Mouse (Mus musculus) heart, embryonic 11.5 days (tissue): ENCODE data around the gene Borcs5. TPM values are rescaled to one million over a fixed set of nuclear protein-coding genes. Genes with fewer than 3 reads are reported as not detected.

Source experiments
- ATAC-seq: fragments of 200-750 bp; cut with Nextera tagmentation; replicated peaks from 2 replicates; pipeline ENCODE4 v1.8.0; 2017; ENCODE audit warnings: moderate library complexity; ENCODE audit not compliant: insufficient number of reproducible peaks, low FRiP score, low TSS enrichment
- H3K27ac ChIP-seq: fragments of 300-500 bp; sonication (generic); 2 replicates; pipeline ENCODE4 v1.5.1; 2014; ENCODE audit warnings: mild to moderate bottlenecking, low read depth, low read length
- H3K27me3 ChIP-seq: fragments of 300-500 bp; sonication (generic); 2 replicates; pipeline ENCODE4 v1.6.1; 2014; ENCODE audit warnings: mild to moderate bottlenecking, low read length, mixed read lengths; ENCODE audit not compliant: control insufficient read depth, insufficient read depth
- H3K36me3 ChIP-seq: fragments of 300-500 bp; sonication (generic); 2 replicates; pipeline ENCODE4 v1.6.1; 2014; ENCODE audit warnings: mild to moderate bottlenecking, low read length, moderate library complexity, mixed read lengths; ENCODE audit not compliant: control insufficient read depth, insufficient read depth
- H3K4me1 ChIP-seq: fragments of 300-500 bp; sonication (generic); 2 replicates; pipeline ENCODE4 v1.6.1; 2014; ENCODE audit warnings: low read length; ENCODE audit not compliant: control insufficient read depth, insufficient read depth
- H3K4me2 ChIP-seq: fragments of 300-500 bp; sonication (generic); 2 replicates; pipeline ENCODE4 v1.6.1; 2014; ENCODE audit warnings: mild to moderate bottlenecking, moderate library complexity
- H3K4me3 ChIP-seq: fragments of 300-500 bp; sonication (generic); 2 replicates; pipeline ENCODE4 v1.5.1; 2014; ENCODE audit warnings: low read depth, low read length
- H3K9ac ChIP-seq: fragments of 300-500 bp; sonication (generic); 2 replicates; pipeline ENCODE4 v1.6.1; 2014; ENCODE audit warnings: mild to moderate bottlenecking, low read depth, low read length, moderate library complexity
- H3K9me3 ChIP-seq: fragments of 300-500 bp; sonication (generic); replicated peaks from 2 replicates; pipeline ENCODE4 v1.6.1; 2016; ENCODE audit warnings: low read length; ENCODE audit not compliant: control insufficient read depth
- WGBS: fragments of 180-500 bp; shearing (Covaris S2); extraction: QIAGEN DNeasy Blood & Tissue Kit; methylation state at CpG from one replicate; pipeline ENCODE4 v1.1.7; 2014; ENCODE audit not compliant: insufficient replicate concordance; 5-methylcytosine and 5-hydroxymethylcytosine counted together
- polyA plus RNA-seq: library from polyadenylated mRNA; unstranded; fragments of >200 nt; fragmentation: Nextera tagmentation; extraction: Ambion mirVana; gene quantifications from 2 replicates; pipeline ENCODE4 v1.2.1, GENCODE M21; 2014

Borcs5 gene
- polyA plus RNA-seq, 1 experiment from 2014 or later = 16.0 TPM

GRCm38 (mm10) chr6:134756058-134756457 lies 116.7 kb downstream of the Borcs5 start:
- Histone ChIP-seq H3K36me3 (no peaks in the 10 kb centered on the region), H3K9ac (no peak overlapping the region), H3K9me3 (no peaks in the 10 kb centered on the region), H3K27ac (no peak overlapping the region), H3K4me2 (no peak overlapping the region), H3K4me3 (no peak overlapping the region), H3K27me3 (no peaks in the 10 kb centered on the region), H3K4me1 (peaks cover 6% of the 10 kb centered on the region; the same call in 1 of the 2 replicates)
- WGBS = 81% methylated on average over 4 of the region's 4 CpGs
- no peak for ATAC-seq

Other genes with a start within 250 kb of the Borcs5 start
- gene Bcl2l14, start 243.2 kb upstream of the Borcs5 start, polyA plus RNA-seq = 0.11 and 0.45 TPM in 2 replicates
- 20.6 and 20.8 TPM in 2 replicates for gene Lrp6, start 72.5 kb upstream of the Borcs5 start, polyA plus RNA-seq
- 7.2 and 7.3 TPM in 2 replicates for gene Mansc1, start 7.0 kb upstream of the Borcs5 start, polyA plus RNA-seq
- gene Dusp16, start 153.1 kb downstream of the Borcs5 start, polyA plus RNA-seq = 19.7 and 20.6 TPM in 2 replicates
- 1.3 and 1.5 TPM in 2 replicates for gene Crebl2, start 190.6 kb downstream of the Borcs5 start, polyA plus RNA-seq